Mouse (Mus musculus): ENCODE measurements at regions not wholly inside any gene's neighbourhood (a gene's known extent, or its start where the extent isn't known, plus 50 kb on each side); places are given as distances from the start of the nearest gene placed in this dataset.

DNA sequence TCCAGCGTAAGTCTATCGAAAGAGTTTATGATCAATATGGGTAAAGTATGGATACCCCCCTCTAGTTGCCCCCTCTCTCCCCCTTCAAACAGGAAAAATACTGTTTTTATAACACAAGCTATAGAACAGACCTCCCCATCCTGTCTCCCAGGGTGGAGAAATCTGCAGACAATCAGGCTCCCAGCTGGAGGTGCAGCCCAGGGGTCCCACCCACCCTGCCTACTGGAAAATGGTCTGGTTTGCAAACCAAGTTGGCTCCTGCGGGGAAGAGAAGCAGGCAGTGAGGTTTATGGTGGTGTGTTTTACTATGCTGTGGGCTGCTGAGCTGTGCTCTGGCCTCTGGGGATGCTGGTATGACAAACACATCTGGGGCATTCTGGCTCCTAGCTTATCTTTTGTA is 70.7 kb upstream of the Sfswap start:
- DNase-seq (ENCODE audit: low read depth): no peak
- TF ChIP-seq CTCF (IDR thresholded peaks at IDR 0.05; ENCODE audit: borderline replicate concordance, extremely low read depth, insufficient read depth, insufficient read length): no peak
- no peak for TF ChIP-seq POLR2A (IDR thresholded peaks at IDR 0.05; ENCODE audit: borderline replicate concordance, extremely low read depth, insufficient read depth, insufficient read length, poor library complexity, severe bottlenecking)

DNA sequence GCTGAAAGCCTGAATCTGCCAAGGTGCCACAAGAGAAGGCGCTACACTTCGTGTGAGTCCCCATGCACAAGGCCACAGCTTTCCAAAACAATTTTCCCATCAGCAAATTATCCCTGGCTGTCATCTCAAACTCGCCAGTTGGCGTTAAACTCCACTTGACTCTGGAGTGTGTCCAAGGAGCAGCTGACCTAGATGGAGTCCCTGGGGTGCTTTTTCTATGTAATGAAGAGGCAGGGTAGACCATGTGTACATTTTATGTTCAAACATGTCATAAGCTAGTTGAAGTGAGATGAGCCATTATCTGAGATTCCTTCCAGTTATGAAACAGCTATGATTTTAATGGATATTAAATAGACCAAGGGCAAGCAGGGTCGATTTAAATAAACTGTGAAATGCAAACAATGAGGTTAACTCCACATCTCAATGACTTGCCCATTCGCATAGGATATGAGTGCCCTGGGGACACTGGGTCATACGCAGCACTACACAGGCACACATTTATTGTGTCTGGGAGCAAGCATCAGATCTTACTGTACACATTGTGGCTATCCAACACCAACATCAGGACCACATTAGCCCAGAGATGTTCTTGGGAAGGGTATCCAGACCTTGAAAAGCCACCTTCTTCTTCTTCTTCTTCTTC is 51.0 kb upstream of the Sfswap start:
- no peak for TF ChIP-seq CTCF (IDR thresholded peaks at IDR 0.05; ENCODE audit: borderline replicate concordance, extremely low read depth, insufficient read depth, insufficient read length)

More for the DNA sequence above, 51.0 kb upstream of the Sfswap start:
- peak; percentile 54 for DNase-seq (ENCODE audit: low read depth)

Data from brain, embryonic 14.5 days (tissue).